Mouse (Mus musculus) bone marrow macrophage, adult 2 months (primary cell): Measurements from ENCODE around the gene Igsf8. TPM values are rescaled to one million over a fixed set of nuclear protein-coding genes. Genes with fewer than 3 reads are reported as not detected.

ENCODE experiments used
- H3K27ac ChIP-seq: 2 replicates; pipeline ENCODE4 v1.5.1; 2012; ENCODE audit warnings: low read depth, low read length; ENCODE audit not compliant: insufficient read depth
- H3K4me1 ChIP-seq: 2 replicates; pipeline ENCODE4 v1.6.1; 2012; ENCODE audit warnings: low read length; ENCODE audit not compliant: control insufficient read depth, insufficient read depth
- H3K4me3 ChIP-seq: 2 replicates; pipeline ENCODE4 v1.5.1; 2012; ENCODE audit warnings: mild to moderate bottlenecking, low read length, moderate library complexity; ENCODE audit not compliant: insufficient read depth
- CTCF ChIP-seq: IDR thresholded peaks from 2 replicates; pipeline ENCODE4 v1.5.1; 2012; ENCODE audit warnings: low read depth, mild to moderate bottlenecking, low read length, moderate library complexity
- POLR2A ChIP-seq: IDR thresholded peaks from 2 replicates; pipeline ENCODE4 v1.6.1; 2012; ENCODE audit warnings: mild to moderate bottlenecking, low read depth, low read length, borderline replicate concordance
- polyA plus RNA-seq: library from polyadenylated mRNA; stranded (reverse); fragments of >200 nt; gene quantifications from 2 replicates; pipeline ENCODE4 v1.2.4, GENCODE M21; 2012; ENCODE audit not compliant: missing spikeins, insufficient read depth, insufficient read length

Gene Igsf8
- polyA plus RNA-seq, 1 experiment, result 90.3 TPM

GRCm38 (mm10) chr1:172300247-172300646 is 38.8 kb downstream of the Igsf8 start:
- H3K4me1 ChIP-seq, result peaks cover 12% of the 10 kb centered on the region
- H3K4me3 ChIP-seq, result no peak overlapping the region
- H3K27ac ChIP-seq, result no peak overlapping the region
- TF ChIP-seq CTCF (no peak), POLR2A (no peak)

DNA sequence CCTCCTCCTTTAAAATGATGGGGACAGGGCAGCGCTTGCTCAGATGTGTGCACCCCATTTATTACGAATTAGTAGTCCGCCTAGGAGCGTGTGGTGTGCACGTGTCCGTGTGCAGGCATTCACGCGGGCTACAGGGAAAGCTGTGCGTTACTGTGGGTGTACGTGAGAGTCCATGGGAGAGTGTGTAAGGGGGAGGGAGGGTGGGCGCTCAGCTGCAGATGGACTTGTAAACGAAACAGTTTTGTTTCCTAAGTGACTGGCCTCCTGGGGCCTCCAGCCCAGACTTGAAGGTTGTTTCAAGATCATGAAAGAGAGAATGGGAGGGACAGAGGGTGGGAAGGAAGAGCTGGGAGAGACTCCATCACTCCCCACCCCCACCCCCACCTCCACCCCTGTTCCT is 39.7 kb downstream of the Igsf8 start:
- H3K4me3 ChIP-seq, result no peak overlapping the region
- no peak overlapping the region for H3K27ac ChIP-seq
- no peak for TF ChIP-seq POLR2A
- H3K4me1 ChIP-seq, result peaks cover 21% of the 10 kb centered on the region

DNA sequence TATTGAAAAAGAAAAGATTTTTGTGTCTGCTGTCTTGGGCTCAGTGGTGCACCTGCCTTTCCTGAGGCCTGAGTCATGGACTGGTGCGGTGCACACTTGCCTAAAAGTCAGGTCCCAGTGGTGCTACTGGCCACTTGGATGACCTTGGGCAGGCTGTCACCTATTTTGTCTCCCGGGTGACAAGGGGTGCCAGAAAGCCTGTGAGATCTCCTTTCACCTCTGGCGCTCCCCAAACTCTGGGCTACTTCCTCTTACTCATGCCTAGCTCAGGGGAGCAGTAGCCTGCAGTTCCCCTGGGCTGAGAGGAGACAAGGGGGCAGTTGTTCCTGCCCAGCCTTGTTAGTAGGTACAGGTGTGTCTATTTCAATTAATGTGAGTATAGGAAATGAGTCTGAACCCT is 40.9 kb downstream of the Igsf8 start:
- no peak for TF ChIP-seq CTCF
- TF ChIP-seq POLR2A, result no peak
- Histone ChIP-seq H3K4me1 (peaks cover 27% of the 10 kb centered on the region), H3K27ac (no peak overlapping the region), H3K4me3 (no peak overlapping the region)

DNA sequence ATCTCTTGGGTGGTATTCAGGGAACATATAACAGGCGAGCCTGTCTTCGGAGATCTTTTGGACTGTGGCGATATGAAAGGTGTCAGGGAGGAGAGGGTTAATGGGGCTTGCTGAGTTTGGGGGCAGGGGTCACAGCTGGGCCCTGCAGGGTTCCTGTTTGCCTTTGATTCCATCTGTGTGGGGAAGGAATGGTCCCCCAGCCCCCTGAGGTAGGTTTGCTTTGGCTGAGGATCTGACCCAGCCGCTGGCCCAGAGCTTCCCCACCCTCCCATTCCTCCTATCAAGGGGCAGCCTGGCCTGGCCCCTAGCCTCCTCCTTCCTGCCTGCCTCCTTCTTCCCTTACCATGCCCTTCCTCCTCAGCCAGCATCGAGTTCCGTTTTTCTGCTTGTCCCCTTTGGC is 41.4 kb downstream of the Igsf8 start:
- Histone ChIP-seq H3K27ac (no peak overlapping the region), H3K4me3 (no peak overlapping the region), H3K4me1 (peaks cover 27% of the 10 kb centered on the region)
- TF ChIP-seq CTCF (no peak), POLR2A (no peak)

GRCm38 (mm10) chr1:172304443-172304842 is 43.0 kb downstream of the Igsf8 start:
- TF ChIP-seq POLR2A, result no peak
- TF ChIP-seq CTCF, result no peak
- Histone ChIP-seq H3K4me1 (peaks cover 29% of the 10 kb centered on the region), H3K4me3 (no peak overlapping the region), H3K27ac (no peak overlapping the region)

DNA sequence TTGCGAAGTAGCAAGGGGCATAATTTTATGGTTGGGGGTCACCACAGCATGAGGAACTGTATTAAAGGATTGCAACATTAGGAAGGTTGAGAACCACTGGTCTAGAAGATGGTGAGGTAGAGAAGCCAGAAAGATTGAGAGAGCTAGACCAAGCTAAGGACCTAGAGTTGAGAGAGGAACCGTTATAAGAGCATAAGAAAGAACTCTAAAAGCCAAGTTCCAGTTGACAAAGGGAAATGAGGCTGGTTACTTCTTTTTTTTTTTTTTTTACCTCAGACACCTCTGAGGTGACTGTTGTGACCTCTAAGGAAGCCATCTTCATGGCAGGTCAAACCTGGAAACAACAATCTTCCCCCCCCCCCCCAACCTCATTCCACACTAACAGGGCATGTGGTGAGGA is 43.7 kb downstream of the Igsf8 start:
- TF ChIP-seq CTCF, result no peak
- TF ChIP-seq POLR2A, result no peak
- H3K27ac ChIP-seq, result no peak overlapping the region
- H3K4me1 ChIP-seq, result peaks cover 32% of the 10 kb centered on the region
- H3K4me3 ChIP-seq, result no peak overlapping the region

DNA sequence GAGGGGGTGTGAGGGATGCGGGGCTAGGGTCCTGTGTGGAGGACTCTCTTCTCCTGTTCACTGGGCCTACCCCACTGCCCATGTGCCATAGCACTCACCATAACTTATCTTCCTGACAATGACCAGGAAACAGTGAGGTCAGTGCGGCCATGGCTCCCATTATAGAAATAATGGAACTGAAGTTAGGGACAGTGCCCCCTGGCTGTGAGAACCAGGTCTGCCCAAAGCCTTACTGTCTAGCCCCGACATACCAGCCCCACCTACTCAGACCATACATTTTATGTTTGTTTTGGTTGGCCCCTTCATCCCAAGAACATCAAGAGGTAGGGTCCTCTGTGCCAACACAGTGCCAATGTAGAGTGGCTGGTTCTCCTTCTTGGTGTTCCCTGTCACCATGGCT is 44.2 kb downstream of the Igsf8 start:
- Histone ChIP-seq H3K27ac (peak overlapping the region; percentile 59), H3K4me3 (no peak overlapping the region), H3K4me1 (peaks cover 36% of the 10 kb centered on the region)
- TF ChIP-seq CTCF (no peak), POLR2A (no peak)

- Histone ChIP-seq H3K4me3 (no peak overlapping the region), H3K4me1 (peaks cover 39% of the 10 kb centered on the region), H3K27ac (peak overlapping the region; percentile 59)
- TF ChIP-seq CTCF, result no peak
- no peak for TF ChIP-seq POLR2A
Observed at GRCm38 (mm10) chr1:172306196-172306595, 44.8 kb downstream of the Igsf8 start.

DNA sequence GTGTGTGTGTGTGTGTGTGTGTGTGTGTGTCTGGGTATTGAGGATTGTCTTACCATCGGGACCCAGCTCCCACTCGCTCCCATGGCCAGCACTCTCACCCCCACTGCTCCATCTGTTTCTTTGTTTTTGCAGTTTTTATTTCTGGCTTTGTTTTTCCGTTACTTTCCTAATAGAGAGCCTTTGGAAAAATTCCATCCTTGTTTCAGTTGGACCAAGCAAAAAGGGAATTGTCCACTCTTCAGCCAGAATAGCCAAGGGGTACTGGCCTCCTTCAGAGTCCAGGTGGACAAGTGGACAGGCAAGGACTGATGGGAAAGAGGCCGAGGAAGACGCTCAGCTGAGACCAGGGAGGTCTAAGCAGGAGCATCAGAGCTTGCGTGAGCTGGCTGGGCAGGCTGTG is 45.4 kb downstream of the Igsf8 start:
- no peak overlapping the region for H3K4me3 ChIP-seq
- no peak for TF ChIP-seq CTCF
- no peak for TF ChIP-seq POLR2A
- peaks cover 39% of the 10 kb centered on the region for H3K4me1 ChIP-seq
- H3K27ac ChIP-seq, result no peak overlapping the region

DNA sequence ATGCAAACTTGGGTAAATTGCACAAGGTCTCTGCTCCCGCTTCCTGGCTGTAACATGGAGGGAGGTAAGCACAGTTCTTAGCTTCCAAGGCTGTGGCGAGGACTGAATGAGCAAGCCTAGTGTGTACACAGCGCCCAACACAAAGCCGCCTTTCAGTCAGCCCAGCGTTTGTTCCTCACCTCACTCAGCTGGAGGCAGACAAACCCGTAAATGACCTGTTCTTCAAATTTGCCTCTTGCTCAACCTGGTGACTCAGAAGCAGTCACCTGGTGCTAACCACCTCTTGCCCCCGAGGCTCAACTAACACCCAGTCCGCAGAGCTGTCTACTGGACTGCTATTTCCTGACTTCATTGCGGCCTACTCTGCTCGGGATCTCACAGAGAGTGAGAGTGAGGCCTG is 46.5 kb downstream of the Igsf8 start:
- Histone ChIP-seq H3K27ac (no peak overlapping the region), H3K4me3 (no peak overlapping the region), H3K4me1 (peaks cover 34% of the 10 kb centered on the region)
- TF ChIP-seq POLR2A, result no peak
- no peak for TF ChIP-seq CTCF

DNA sequence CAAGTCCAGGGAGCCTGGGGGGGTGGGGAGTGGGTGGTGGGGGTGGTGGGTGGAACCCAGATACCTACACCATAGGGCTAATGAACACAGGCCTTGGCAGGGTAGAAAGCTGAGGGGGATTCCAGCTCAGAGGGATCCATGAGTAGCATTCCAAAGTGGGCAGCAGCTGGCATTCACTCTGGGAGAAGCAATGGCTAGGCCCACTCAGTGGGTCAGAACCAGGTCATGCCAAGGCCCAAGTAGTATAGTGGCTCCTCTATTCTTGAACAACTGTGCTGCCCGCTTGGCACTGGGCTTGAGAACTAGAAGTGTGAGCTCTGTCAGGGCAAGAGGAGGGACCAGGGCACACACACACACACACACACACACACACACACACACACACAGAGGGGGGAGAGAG is 47.0 kb downstream of the Igsf8 start:
- Histone ChIP-seq H3K4me3 (no peak overlapping the region), H3K27ac (no peak overlapping the region), H3K4me1 (peaks cover 29% of the 10 kb centered on the region)
- TF ChIP-seq POLR2A, result no peak
